Mouse (Mus musculus) embryonic facial prominence, embryonic 11.5 days (tissue): ENCODE data around the gene Srsf12. TPM values are rescaled to one million over a fixed set of nuclear protein-coding genes. Genes with fewer than 3 reads are reported as not detected.

Experiments
- ATAC-seq: fragments of 200-750 bp; cut with Nextera tagmentation; replicated peaks from 2 replicates; pipeline ENCODE4 v1.8.0; 2017; ENCODE audit warnings: low read depth; ENCODE audit not compliant: insufficient number of reproducible peaks, low FRiP score, low TSS enrichment
- DNase-seq: peaks from one replicate; pipeline ENCODE4 v3.0.0-alpha.2; 2015; ENCODE audit warnings: low spot score
- H3K27ac ChIP-seq: fragments of 300-500 bp; sonication (generic); replicated peaks from 2 replicates; pipeline ENCODE4 v1.5.1; 2014; ENCODE audit warnings: mild to moderate bottlenecking, low read depth, low read length, control low read depth
- H3K27me3 ChIP-seq: fragments of 300-500 bp; sonication (generic); 2 replicates; pipeline ENCODE4 v1.6.1; 2014; ENCODE audit warnings: mild to moderate bottlenecking, low read length, moderate library complexity, mixed read lengths; ENCODE audit not compliant: control insufficient read depth, insufficient read depth
- H3K36me3 ChIP-seq: fragments of 300-500 bp; sonication (generic); replicated peaks from 2 replicates; pipeline ENCODE4 v1.6.1; 2014; ENCODE audit warnings: low read depth, mild to moderate bottlenecking, low read length, moderate library complexity, mixed read lengths; ENCODE audit not compliant: control insufficient read depth, insufficient read depth
- H3K4me1 ChIP-seq: fragments of 300-500 bp; sonication (generic); 2 replicates; pipeline ENCODE4 v1.6.1; 2014; ENCODE audit warnings: low read length, mixed read lengths; ENCODE audit not compliant: control insufficient read depth, insufficient read depth
- H3K4me2 ChIP-seq: fragments of 300-500 bp; sonication (generic); 2 replicates; pipeline ENCODE4 v1.6.1; 2014; ENCODE audit warnings: low read depth, mild to moderate bottlenecking, control low read depth, low read length, moderate library complexity
- H3K4me3 ChIP-seq: fragments of 300-500 bp; sonication (generic); 2 replicates; pipeline ENCODE4 v1.5.1; 2014; ENCODE audit warnings: low read depth, low read length, control low read depth
- H3K9ac ChIP-seq: fragments of 300-500 bp; sonication (generic); replicated peaks from 2 replicates; pipeline ENCODE4 v1.6.1; 2014; ENCODE audit warnings: mild to moderate bottlenecking, control low read depth, low read length
- H3K9me3 ChIP-seq: fragments of 300-500 bp; sonication (generic); replicated peaks from 2 replicates; pipeline ENCODE4 v1.6.1; 2016; ENCODE audit warnings: mild to moderate bottlenecking, low read length, inconsistent platforms, mixed read lengths; ENCODE audit not compliant: control insufficient read depth
- WGBS: fragments of 180-500 bp; shearing (Covaris S2); extraction: QIAGEN DNeasy Blood & Tissue Kit; methylation state at CpG from one replicate; pipeline ENCODE4 v1.1.7; 2014; 5-methylcytosine and 5-hydroxymethylcytosine counted together
- polyA plus RNA-seq: library from polyadenylated mRNA; unstranded; fragments of >200 nt; fragmentation: Nextera tagmentation; extraction: Ambion mirVana; gene quantifications from 2 replicates; pipeline ENCODE4 v1.2.1, GENCODE M21; 2014

Srsf12 gene
- polyA plus RNA-seq, 1 experiment from 2014 or later, result 10.8 TPM

DNA sequence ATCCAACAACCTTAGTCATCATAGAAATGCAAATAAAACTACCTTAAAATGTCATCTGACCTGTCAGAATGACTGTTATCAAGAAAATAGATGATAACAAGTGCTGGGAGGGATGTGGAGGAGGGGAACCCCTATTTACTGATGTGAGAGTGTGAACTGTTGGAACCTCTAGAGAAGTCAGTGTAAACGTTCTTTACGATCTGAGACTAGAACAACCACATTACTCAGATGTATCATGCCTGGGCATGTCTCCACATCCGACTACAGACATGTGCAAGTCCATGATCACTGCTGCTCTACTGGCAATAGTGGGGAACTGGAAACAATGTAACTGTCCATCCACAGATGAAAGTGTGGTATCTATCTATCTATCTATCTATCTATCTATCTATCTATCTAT lies 64.6 kb downstream of the Srsf12 start:
- DNase-seq (no peak), ATAC-seq (no peak)
- no peaks in the 10 kb centered on the region for H3K4me1 ChIP-seq
- no peaks in the 10 kb centered on the region for H3K27me3 ChIP-seq
- no peaks in the 10 kb centered on the region for H3K9me3 ChIP-seq
- no peak overlapping the region for H3K9ac ChIP-seq
- no peak overlapping the region for H3K27ac ChIP-seq
- 71% methylated on average over 3 of the region's 3 CpGs for WGBS
- H3K36me3 ChIP-seq, result no peaks in the 10 kb centered on the region
- no peak overlapping the region for H3K4me3 ChIP-seq
- H3K4me2 ChIP-seq, result no peak overlapping the region

DNA sequence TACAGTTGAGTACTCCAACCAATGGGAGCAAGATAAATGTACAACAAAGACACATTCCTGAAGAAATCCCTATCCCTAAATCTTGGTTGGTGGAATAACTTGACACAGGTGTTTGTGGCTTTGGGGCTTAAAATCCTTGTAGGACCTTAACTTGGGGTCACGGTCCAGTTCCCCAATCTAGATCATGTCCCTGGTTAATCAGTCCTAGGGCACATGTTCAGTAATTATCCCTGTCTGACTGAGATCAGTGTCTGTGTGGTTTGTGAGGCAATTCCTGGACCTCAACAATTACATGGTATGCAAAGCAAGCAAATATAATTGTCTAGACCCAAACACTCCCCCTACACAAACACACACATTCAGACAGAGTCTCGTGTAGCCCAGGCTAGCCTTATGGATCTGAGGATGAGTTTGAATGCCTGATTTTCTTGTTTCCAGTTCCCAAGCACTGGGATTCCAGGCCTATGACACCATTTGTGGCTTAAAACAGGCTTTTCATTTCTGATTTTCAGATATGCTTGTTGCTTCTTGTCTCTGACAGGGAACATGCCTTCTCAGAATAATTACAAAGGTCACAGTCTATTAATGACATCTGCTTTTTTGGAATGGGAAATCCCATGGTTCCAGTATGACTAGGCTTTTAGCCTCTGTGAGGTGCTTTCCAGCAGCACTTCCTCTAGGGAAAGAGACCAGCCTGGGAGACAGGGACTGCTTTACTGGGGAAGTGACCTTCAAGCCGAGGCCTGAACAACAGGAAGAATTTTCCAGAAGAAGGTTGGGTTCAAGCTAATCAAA lies 73.3 kb downstream of the Srsf12 start:
- no peak overlapping the region for H3K27ac ChIP-seq
- H3K9ac ChIP-seq, result no peak overlapping the region
- no peaks in the 10 kb centered on the region for H3K27me3 ChIP-seq
- DNase-seq, result no peak
- no peaks in the 10 kb centered on the region for H3K36me3 ChIP-seq
- H3K4me1 ChIP-seq, result no peaks in the 10 kb centered on the region
- no peak overlapping the region for H3K4me3 ChIP-seq
- H3K4me2 ChIP-seq, result no peak overlapping the region
- 70% methylated on average over 3 of the region's 3 CpGs for WGBS
- no peaks in the 10 kb centered on the region for H3K9me3 ChIP-seq
- no peak for ATAC-seq

Other genes with a start within 250 kb of the Srsf12 start
- 24.4 and 27.8 TPM in 2 replicates for gene Rragd, start 226.0 kb upstream of the Srsf12 start, polyA plus RNA-seq
- gene Ube2j1, start 177.6 kb upstream of the Srsf12 start, polyA plus RNA-seq, result 41.5 and 47.1 TPM in 2 replicates
- 0.43 TPM in 1 of 2 replicates, not detected in the other for gene Gabrr2, start 146.0 kb upstream of the Srsf12 start, polyA plus RNA-seq
- 0.15 TPM in 1 of 2 replicates, not detected in the other for gene Gabrr1, start 76.5 kb upstream of the Srsf12 start, polyA plus RNA-seq
- 0.48 and 1.1 TPM in 2 replicates for gene Pm20d2, start 19.3 kb upstream of the Srsf12 start, polyA plus RNA-seq
- 115 TPM in 2 replicates for gene Pnrc1, start 81.2 kb downstream of the Srsf12 start, polyA plus RNA-seq
- gene Rngtt, start 101.3 kb downstream of the Srsf12 start, polyA plus RNA-seq, result 37.8 and 41.7 TPM in 2 replicates